Mouse (Mus musculus) kidney, adult 2 months (tissue): ENCODE measurements around the gene Spin1. TPM values are rescaled to one million over a fixed set of nuclear protein-coding genes. Genes with fewer than 3 reads are reported as not detected.

Source experiments
- DNase-seq: peaks from one replicate; pipeline ENCODE4 v3.0.0; 2021
- H3K27ac ChIP-seq: fragments of 200-500 bp; 2 replicates; pipeline ENCODE4 v1.5.1; 2012; ENCODE audit warnings: low read depth, low read length, control low read depth, inconsistent platforms; ENCODE audit not compliant: insufficient read depth
- H3K27me3 ChIP-seq: fragments of 200-500 bp; replicated peaks from 2 replicates; pipeline ENCODE4 v1.6.1; 2012; ENCODE audit warnings: mild to moderate bottlenecking, moderate library complexity, low read length, inconsistent platforms; ENCODE audit not compliant: control insufficient read depth, insufficient read depth
- H3K36me3 ChIP-seq: fragments of 200-500 bp; 2 replicates; pipeline ENCODE4 v1.6.1; 2012; ENCODE audit warnings: mild to moderate bottlenecking, moderate library complexity, low read length, inconsistent platforms; ENCODE audit not compliant: control insufficient read depth, insufficient read depth
- H3K4me1 ChIP-seq: fragments of 200-500 bp; 2 replicates; pipeline ENCODE4 v1.6.1; 2011; ENCODE audit warnings: low read length; ENCODE audit not compliant: control insufficient read depth, insufficient read depth
- H3K4me3 ChIP-seq: fragments of 200-500 bp; 2 replicates; pipeline ENCODE4 v1.5.1; 2011; ENCODE audit warnings: mild to moderate bottlenecking, low read depth, low read length, control low read depth; ENCODE audit not compliant: insufficient read depth
- CTCF ChIP-seq: fragments of 200-500 bp; conservative IDR thresholded peaks from 2 replicates; pipeline ENCODE4 v1.5.1; 2011; ENCODE audit warnings: low read depth, mild to moderate bottlenecking, control low read depth, low read length, moderate library complexity, mixed read lengths; ENCODE audit not compliant: insufficient read depth, insufficient read length
- POLR2A ChIP-seq: fragments of 200-500 bp; IDR thresholded peaks from one replicate; pipeline ENCODE4 v1.6.1; 2011; ENCODE audit warnings: low read depth, low read length, control low read depth
- WGBS: fragments of 180-500 bp; shearing (Covaris S2); methylation state at CpG from one replicate; pipeline ENCODE4 v1.1.7; 2018; 5-methylcytosine and 5-hydroxymethylcytosine counted together
- polyA plus RNA-seq: library from polyadenylated mRNA; depleted of rRNA; stranded (reverse); fragments of >200 nt; gene quantifications from 2 replicates; pipeline ENCODE4 v1.2.3, GENCODE M21; 2012; rRNA removed

The Spin1 gene
- polyA plus RNA-seq = 23.3 and 30.8 TPM in 2 replicates

DNA sequence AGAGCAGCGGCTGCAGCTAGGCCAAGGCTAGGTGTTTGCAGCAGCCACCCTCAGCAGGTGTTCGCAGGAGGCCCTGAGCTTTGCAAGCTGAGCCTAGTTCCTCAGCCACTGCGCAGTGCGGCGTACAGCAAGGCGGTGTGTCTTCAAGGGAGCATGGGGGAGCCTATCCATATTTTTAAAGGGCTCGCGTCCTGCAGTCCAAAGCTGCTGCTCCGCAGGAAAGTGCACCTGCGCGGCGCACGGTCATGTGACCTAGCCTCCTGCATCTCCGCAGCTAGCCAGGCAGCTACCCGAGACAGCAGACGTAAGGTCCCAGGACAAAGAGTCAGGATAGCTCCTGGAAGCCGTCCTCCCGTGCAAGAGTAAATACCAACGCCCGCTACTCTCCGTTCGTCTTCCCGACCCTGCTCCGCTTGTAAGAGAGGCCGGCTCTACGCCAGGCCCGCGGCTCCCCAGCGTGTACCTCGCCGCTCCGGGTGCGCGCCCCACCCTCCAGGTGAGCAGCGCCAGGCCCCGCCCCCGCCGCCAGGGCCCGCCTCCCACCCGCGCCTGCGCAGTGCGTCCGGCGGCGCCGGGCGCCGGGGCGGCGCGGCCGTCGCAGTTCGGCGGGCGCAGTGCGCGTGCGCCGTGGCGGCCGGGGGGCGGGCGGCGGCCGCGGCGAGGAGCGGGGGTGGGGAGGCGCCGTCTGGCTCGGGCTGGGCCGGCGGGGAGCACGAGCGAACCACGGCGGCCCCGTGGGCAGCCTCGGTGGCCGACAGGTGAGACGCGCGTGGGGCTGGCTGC lies at the start of gene Spin1:
Gene Spin1 (plus strand): TSS at position 648 of the 783 bp plus-strand sequence.
- H3K27me3 ChIP-seq = no peaks in the 10 kb centered on the region
- peak within 1 kb of the TSS; percentile 97 for H3K4me3 ChIP-seq
- H3K36me3 ChIP-seq = no peaks in the 10 kb centered on the region
- no peak for TF ChIP-seq POLR2A
- no peak for TF ChIP-seq CTCF
- peak within 1 kb of the TSS; percentile 96 for H3K27ac ChIP-seq
- peaks cover 15% of the 10 kb centered on the region; the same call in 1 of the 2 replicates for H3K4me1 ChIP-seq
- DNase-seq = peak; percentile 89
- 1% methylated on average over 71 of the region's 85 CpGs for WGBS

DNA sequence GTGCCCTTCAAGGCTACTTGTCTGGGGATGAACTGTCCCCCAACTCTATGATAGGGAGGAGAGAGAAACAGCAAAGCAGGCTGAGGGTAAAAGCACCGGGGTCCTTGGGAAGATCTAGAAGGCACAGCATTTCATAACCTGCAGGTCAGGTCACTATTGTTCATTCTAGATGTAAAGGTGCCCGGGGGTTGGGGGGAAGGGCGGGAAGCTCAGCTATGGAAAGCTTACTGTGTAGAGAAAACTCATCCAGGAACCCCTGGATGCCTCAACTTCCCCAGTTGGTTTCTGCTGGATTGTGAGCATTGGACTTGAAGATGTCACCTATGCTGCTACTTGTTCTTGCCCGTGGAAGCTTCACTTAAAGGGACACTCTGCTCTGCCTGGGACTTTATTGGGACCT lies 49.7 kb upstream of the Spin1 start:
- H3K4me1 ChIP-seq = no peaks in the 10 kb centered on the region
- TF ChIP-seq POLR2A (no peak), CTCF (no peak)
- WGBS = 90% methylated on average over 4 of the region's 4 CpGs
- H3K36me3 ChIP-seq = no peaks in the 10 kb centered on the region
- H3K27ac ChIP-seq = no peak overlapping the region
- H3K4me3 ChIP-seq = no peak overlapping the region
- H3K27me3 ChIP-seq = no peaks in the 10 kb centered on the region
- no peak for DNase-seq

DNA sequence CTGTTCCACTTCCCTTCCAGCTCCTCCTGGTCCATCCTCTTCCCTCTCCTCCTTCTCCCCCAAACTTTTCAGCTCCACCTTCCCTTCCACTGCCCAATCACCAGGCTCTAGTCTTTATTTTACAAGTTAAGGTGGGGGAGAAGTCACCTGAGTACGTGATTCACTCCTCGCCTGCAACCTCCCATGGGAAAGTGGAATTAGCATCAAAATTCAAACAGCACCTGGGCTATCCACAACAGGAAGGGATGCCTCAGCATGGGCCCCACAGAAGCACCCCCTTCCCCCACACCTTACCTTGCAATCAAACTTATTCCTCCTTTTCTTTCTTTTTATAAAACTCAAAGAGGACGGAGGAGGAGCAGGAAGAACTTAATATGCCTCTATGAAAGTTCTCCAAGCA lies 48.3 kb upstream of the Spin1 start:
- DNase-seq = no peak
- Histone ChIP-seq H3K4me1 (no peaks in the 10 kb centered on the region), H3K27me3 (no peaks in the 10 kb centered on the region), H3K4me3 (no peak overlapping the region), H3K36me3 (no peaks in the 10 kb centered on the region), H3K27ac (no peak overlapping the region)
- TF ChIP-seq CTCF = no peak
- TF ChIP-seq POLR2A = no peak
- whole genome bisulfite sequencing = 82% methylated on average over 3 of the region's 3 CpGs

DNA sequence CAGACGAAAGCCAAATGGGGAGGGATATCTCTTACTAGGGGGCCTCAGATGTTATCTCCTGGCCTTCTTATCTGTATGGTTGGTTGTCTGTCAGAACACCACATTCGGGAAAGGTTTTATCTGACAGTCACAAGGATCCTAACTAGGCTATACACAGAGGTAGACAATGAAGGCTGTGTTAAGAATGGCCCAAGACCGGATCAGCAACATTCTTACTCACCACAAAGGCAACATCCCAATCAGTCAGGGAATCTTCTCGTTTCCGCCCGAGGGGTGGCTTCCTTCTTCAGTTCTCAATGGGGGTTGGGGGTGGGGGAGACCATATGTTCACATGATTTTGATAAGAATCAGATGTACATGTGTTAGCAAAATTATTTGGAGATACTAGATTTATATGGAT lies 37.7 kb upstream of the Spin1 start:
- Histone ChIP-seq H3K4me3 (no peak overlapping the region), H3K36me3 (no peaks in the 10 kb centered on the region), H3K27ac (no peak overlapping the region), H3K4me1 (no peaks in the 10 kb centered on the region), H3K27me3 (no peaks in the 10 kb centered on the region)
- 86% methylated on average over 6 of the region's 6 CpGs for WGBS
- DNase-seq = no peak
- TF ChIP-seq CTCF = no peak
- TF ChIP-seq POLR2A = no peak

DNA sequence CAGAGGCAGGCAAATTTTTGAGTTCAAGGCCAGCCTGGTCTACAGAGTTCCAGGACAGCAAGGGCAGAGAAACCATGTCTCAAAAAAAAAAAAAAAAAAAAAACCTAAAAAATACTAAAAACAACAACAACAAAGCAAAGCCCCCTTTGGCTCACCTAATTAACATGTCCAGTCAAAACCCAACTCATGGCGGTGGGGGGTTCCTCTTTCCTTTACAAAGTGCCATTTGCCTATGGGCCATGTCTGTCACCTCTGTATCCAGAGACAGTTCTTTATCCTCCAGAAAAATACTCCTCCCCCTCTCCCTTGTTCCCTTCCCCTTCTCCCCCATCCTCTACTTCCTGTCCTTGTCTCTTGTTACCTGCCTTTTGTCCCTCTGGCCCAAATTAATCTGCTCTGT lies 37.0 kb upstream of the Spin1 start:
- no peaks in the 10 kb centered on the region for H3K27me3 ChIP-seq

DNA sequence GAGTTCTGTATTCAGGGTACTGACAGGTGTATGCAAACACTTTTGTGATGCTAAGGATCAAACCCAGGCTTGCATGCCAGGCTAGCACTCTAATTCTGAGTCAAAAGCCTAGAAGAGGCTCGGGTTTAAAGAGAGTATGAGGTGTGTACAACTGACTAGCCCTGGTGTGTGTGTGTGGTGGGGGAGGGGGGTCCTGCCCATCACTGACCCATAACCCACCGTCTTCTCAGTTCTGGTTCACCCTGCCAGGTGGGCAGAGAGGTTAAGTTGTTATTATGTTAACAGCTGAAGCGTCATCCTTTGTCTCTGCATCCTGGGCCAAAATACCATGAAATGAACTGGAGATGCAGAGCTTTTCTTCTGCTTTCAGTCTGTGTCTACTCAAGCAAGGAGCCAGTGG lies 36.3 kb upstream of the Spin1 start:
- no peak overlapping the region for H3K4me3 ChIP-seq
- H3K4me1 ChIP-seq = no peaks in the 10 kb centered on the region
- no peak for DNase-seq
- 60% methylated on average over 3 of the region's 3 CpGs for WGBS
- H3K27me3 ChIP-seq = no peaks in the 10 kb centered on the region
- TF ChIP-seq POLR2A = no peak
- TF ChIP-seq CTCF = no peak
- H3K27ac ChIP-seq = no peak overlapping the region
- no peaks in the 10 kb centered on the region for H3K36me3 ChIP-seq

More for the DNA sequence above, 37.0 kb upstream of the Spin1 start:
- no peak overlapping the region for H3K27ac ChIP-seq
- no peak for DNase-seq
- TF ChIP-seq CTCF (no peak), POLR2A (no peak)
- H3K4me3 ChIP-seq = no peak overlapping the region
- H3K36me3 ChIP-seq = no peaks in the 10 kb centered on the region
- H3K4me1 ChIP-seq = no peaks in the 10 kb centered on the region
- WGBS = 85% methylated on average over 1 of the region's 1 CpGs

DNA sequence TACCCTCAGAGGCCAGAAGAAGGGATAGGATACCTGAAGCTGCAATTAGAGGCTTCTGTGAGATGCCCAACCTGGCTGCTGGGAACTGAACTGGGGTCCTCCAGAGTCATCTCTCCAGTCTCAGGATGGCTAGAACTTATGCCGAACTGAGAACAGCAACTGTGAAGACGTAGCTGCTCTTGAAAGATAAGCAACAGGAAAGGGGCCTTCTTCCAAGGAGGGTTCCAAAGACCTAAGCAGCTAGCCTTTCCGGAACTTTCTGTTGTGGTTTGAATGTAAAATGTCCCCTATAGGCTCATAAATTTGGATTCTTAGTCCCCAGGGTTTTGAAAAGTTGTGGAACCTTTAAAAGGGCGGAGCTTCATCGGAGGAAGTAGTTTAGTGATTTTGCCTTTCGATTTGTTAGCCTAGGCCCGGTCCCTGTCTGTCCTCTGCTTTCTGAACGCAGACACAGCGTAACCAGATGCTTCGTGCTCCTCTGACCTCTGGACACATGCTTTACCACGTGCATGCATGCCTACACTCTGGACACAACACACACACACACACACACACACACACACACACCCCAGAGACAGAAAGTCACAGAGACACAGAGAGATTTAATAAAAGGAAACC lies 29.5 kb upstream of the Spin1 start:
- H3K27ac ChIP-seq = peak overlapping the region; percentile 7; the same call in 1 of the 2 replicates
- peaks cover 3% of the 10 kb centered on the region; the same call in 1 of the 2 replicates for H3K4me1 ChIP-seq
- peak; percentile 54 for DNase-seq
- no peak overlapping the region; the same call in 1 of the 2 replicates for H3K4me3 ChIP-seq
- no peaks in the 10 kb centered on the region for H3K36me3 ChIP-seq
- no peak for TF ChIP-seq CTCF
- no peak for TF ChIP-seq POLR2A
- 35% methylated on average over 11 of the region's 11 CpGs for WGBS
- H3K27me3 ChIP-seq = no peaks in the 10 kb centered on the region
